Mouse (Mus musculus): Measurements from ENCODE around the gene Olfr860. TPM values are rescaled to one million over a fixed set of nuclear protein-coding genes. Genes with fewer than 3 reads are reported as not detected.
"Not testable (repeated sequence)": the region's sequence is repeated elsewhere in the genome, so short reads cannot be mapped to it uniquely, and the experiment has no call there.

The Olfr860 gene
- polyA plus RNA-seq (2012; ENCODE audit: insufficient read depth, insufficient read length, missing spikeins) = not detected in 2 replicates

DNA sequence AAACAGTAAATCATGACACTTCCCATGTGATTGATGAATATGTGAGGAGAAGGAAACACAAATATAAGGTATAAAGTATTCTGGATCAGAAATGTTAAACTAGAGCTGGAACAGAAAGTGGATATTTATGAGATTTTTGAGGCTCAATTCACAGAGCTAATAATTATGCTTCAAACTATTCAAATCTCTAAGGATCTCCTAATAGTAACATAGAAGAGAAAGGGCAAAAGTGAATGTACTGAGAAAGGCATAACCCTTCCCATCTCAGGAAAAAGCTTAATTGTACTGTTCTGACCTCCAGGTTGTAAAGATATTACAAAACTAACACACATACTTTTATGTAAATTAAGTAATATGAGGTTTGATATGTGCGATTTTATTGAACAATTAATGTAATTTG, at the start of gene Olfr860:
TSS of gene Olfr860 (minus strand) at position 101 of the 400 bp plus-strand sequence.
- TF ChIP-seq CTCF (IDR thresholded peaks at IDR 0.05; ENCODE audit: low read depth, low read length) (no peak), POLR2A (IDR thresholded peaks at IDR 0.05; ENCODE audit: borderline replicate concordance, low read depth, low read length) (no peak)
- H3K4me3 ChIP-seq (ENCODE audit: insufficient read depth, low read length) = no peak within 1 kb of the TSS

DNA sequence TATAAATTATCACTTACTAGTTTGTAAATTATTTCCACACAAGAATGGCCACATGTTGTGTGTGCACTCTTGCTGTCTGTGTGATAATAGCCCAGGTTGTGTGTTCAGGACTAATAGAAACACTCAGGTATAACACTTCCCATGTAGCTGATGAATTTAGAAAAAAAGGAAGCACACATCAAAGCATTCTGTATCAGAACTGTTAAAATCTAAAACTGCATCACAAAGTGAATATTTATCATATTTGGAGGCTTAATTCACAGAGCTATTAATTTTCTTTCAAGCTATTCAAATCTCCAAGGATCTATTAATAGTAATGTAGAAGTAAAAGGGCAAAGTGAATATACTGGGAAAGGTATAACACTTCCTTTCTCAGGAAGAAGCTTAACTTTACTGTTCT, 38.4 kb upstream of the Olfr860 start, which contains the start of gene Olfr862:
TSS of gene Olfr862 (minus strand) at position 101 of the 400 bp plus-strand sequence.
- H3K4me1 ChIP-seq (ENCODE audit: control insufficient read depth, insufficient read depth, low read length) = no peaks in the 10 kb centered on the region
- TF ChIP-seq POLR2A (IDR thresholded peaks at IDR 0.05; ENCODE audit: borderline replicate concordance, low read depth, low read length) (no peak), CTCF (IDR thresholded peaks at IDR 0.05; ENCODE audit: low read depth, low read length) (no peak)
- no peak within 1 kb of the TSS for H3K4me3 ChIP-seq (ENCODE audit: insufficient read depth, low read length)
- H3K27ac ChIP-seq (ENCODE audit: insufficient read depth, low read depth, low read length) = no peak within 1 kb of the TSS

More for the DNA sequence above, at the start of gene Olfr860:
- no peaks in the 10 kb centered on the region for H3K4me1 ChIP-seq (ENCODE audit: control insufficient read depth, insufficient read depth, low read length)
- no peak within 1 kb of the TSS for H3K27ac ChIP-seq (ENCODE audit: insufficient read depth, low read depth, low read length)

DNA sequence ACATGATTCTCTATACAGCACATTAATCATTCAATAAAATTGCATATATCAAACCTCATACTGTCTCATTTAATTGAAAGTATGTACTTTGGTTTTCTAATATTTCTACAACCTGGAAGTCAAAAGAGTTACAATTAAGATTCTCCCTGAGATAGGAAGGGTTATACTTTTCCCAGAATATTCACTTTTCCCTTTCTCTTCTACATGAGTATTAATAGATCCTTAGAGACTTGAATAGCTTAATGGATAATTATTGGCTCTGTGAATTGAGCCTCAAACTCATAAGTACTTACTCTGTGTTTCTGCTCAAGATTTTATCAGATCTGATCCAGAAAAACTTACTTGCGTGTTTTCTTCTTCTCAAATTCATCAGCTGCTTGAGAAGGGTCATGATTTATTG, 44.9 kb downstream of the Olfr860 start, which contains the start of gene Olfr859:
TSS of gene Olfr859 (plus strand) at position 301 of the 400 bp plus-strand sequence.
- H3K4me1 ChIP-seq (ENCODE audit: control insufficient read depth, insufficient read depth, low read length); H3K4me3 ChIP-seq (ENCODE audit: insufficient read depth, low read length); H3K27ac ChIP-seq (ENCODE audit: insufficient read depth, low read depth, low read length): not testable (repeated sequence)

DNA sequence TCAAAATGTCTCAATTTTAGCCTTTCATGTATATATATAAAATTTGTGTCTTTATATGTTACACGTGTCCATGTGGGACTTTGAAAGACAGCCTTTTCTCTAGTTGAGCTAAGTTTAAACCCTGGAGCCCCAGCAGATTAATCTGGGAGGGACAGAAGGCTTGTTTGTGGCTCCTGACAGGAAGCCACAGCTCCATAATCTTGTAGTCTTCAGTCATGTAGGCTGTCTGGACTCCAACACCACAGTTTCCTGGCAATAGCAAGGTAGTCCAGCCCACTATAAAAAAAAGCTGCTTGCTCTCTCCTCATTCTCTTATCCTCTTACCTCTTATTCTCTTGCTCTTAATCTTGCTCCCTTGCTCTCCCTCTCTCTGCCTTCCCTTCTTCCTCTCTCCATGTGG, 46.5 kb downstream of the Olfr860 start:
- no peaks in the 10 kb centered on the region for H3K4me1 ChIP-seq (ENCODE audit: control insufficient read depth, insufficient read depth, low read length)
- no peak overlapping the region for H3K27ac ChIP-seq (ENCODE audit: insufficient read depth, low read depth, low read length)
- TF ChIP-seq POLR2A (IDR thresholded peaks at IDR 0.05; ENCODE audit: borderline replicate concordance, low read depth, low read length) (no peak), CTCF (IDR thresholded peaks at IDR 0.05; ENCODE audit: low read depth, low read length) (no peak)
- no peak overlapping the region for H3K4me3 ChIP-seq (ENCODE audit: insufficient read depth, low read length)

Other genes with a start within 250 kb of the Olfr860 start
- gene Zfp317, start 227.6 kb downstream of the Olfr860 start, polyA plus RNA-seq (2012; ENCODE audit: insufficient read depth, insufficient read length, missing spikeins) = 15.8 and 17.4 TPM in 2 replicates
- not detected in 2 replicates for gene Olfr857, start 140.3 kb downstream of the Olfr860 start, polyA plus RNA-seq (2012; ENCODE audit: insufficient read depth, insufficient read length, missing spikeins)
- not detected in 2 replicates for gene Olfr58, start 69.5 kb downstream of the Olfr860 start, polyA plus RNA-seq (2012; ENCODE audit: insufficient read depth, insufficient read length, missing spikeins)
- gene Olfr859, start 44.8 kb downstream of the Olfr860 start, polyA plus RNA-seq (2012; ENCODE audit: insufficient read depth, insufficient read length, missing spikeins) = not detected in 2 replicates
- gene Olfr862, start 38.3 kb upstream of the Olfr860 start, polyA plus RNA-seq (2012; ENCODE audit: insufficient read depth, insufficient read length, missing spikeins) = not detected in 2 replicates
- gene Olfr77, start 67.1 kb upstream of the Olfr860 start, polyA plus RNA-seq (2012; ENCODE audit: insufficient read depth, insufficient read length, missing spikeins) = 0.15 TPM in 1 of 2 replicates, not detected in the other
- not detected in 2 replicates for gene Olfr866, start 178.3 kb upstream of the Olfr860 start, polyA plus RNA-seq (2012; ENCODE audit: insufficient read depth, insufficient read length, missing spikeins)
- gene Olfr867, start 207.8 kb upstream of the Olfr860 start, polyA plus RNA-seq (2012; ENCODE audit: insufficient read depth, insufficient read length, missing spikeins) = not detected in 2 replicates
- gene Olfr868, start 248.9 kb upstream of the Olfr860 start, polyA plus RNA-seq (2012; ENCODE audit: insufficient read depth, insufficient read length, missing spikeins) = not detected in 2 replicates

Data from bone marrow macrophage, adult 2 months (primary cell).